Mouse (Mus musculus) bone marrow macrophage, adult 2 months (primary cell): ENCODE measurements around the gene Nup153. TPM values are rescaled to one million over a fixed set of nuclear protein-coding genes. Genes with fewer than 3 reads are reported as not detected.

Experiments
- H3K27ac ChIP-seq: 2 replicates; pipeline ENCODE4 v1.5.1; 2012; ENCODE audit warnings: low read depth, low read length; ENCODE audit not compliant: insufficient read depth
- H3K4me1 ChIP-seq: 2 replicates; pipeline ENCODE4 v1.6.1; 2012; ENCODE audit warnings: low read length; ENCODE audit not compliant: control insufficient read depth, insufficient read depth
- H3K4me3 ChIP-seq: 2 replicates; pipeline ENCODE4 v1.5.1; 2012; ENCODE audit warnings: mild to moderate bottlenecking, low read length, moderate library complexity; ENCODE audit not compliant: insufficient read depth
- CTCF ChIP-seq: IDR thresholded peaks from 2 replicates; pipeline ENCODE4 v1.5.1; 2012; ENCODE audit warnings: low read depth, mild to moderate bottlenecking, low read length, moderate library complexity
- POLR2A ChIP-seq: IDR thresholded peaks from 2 replicates; pipeline ENCODE4 v1.6.1; 2012; ENCODE audit warnings: mild to moderate bottlenecking, low read depth, low read length, borderline replicate concordance
- polyA plus RNA-seq: library from polyadenylated mRNA; stranded (reverse); fragments of >200 nt; gene quantifications from 2 replicates; pipeline ENCODE4 v1.2.4, GENCODE M21; 2012; ENCODE audit not compliant: missing spikeins, insufficient read depth, insufficient read length

Gene Nup153
- polyA plus RNA-seq, 1 experiment: 37.6 TPM

- no peak for TF ChIP-seq POLR2A
- no peak for TF ChIP-seq CTCF
- Histone ChIP-seq H3K4me3 (no peak overlapping the region), H3K27ac (no peak overlapping the region), H3K4me1 (peaks cover 7% of the 10 kb centered on the region)
Measured at GRCm38 (mm10) chr13:46713486-46713885, 14.3 kb downstream of the Nup153 start.

- peaks cover 13% of the 10 kb centered on the region for H3K4me1 ChIP-seq
- no peak for TF ChIP-seq POLR2A
- no peak for TF ChIP-seq CTCF
- no peak overlapping the region for H3K4me3 ChIP-seq
- no peak overlapping the region for H3K27ac ChIP-seq
Measured at GRCm38 (mm10) chr13:46703138-46703537, 24.6 kb downstream of the Nup153 start.

GRCm38 (mm10) chr13:46701486-46701885, 26.3 kb downstream of the Nup153 start:
- H3K4me3 ChIP-seq: no peak overlapping the region
- peaks cover 16% of the 10 kb centered on the region for H3K4me1 ChIP-seq
- no peak overlapping the region; the same call in 1 of the 2 replicates for H3K27ac ChIP-seq
- no peak for TF ChIP-seq CTCF
- TF ChIP-seq POLR2A: no peak

- no peak for TF ChIP-seq POLR2A
- TF ChIP-seq CTCF: no peak
- H3K4me3 ChIP-seq: no peak overlapping the region
Measured at GRCm38 (mm10) chr13:46699372-46699771, 28.4 kb downstream of the Nup153 start.

GRCm38 (mm10) chr13:46696788-46697187, 31.0 kb downstream of the Nup153 start:
- no peak overlapping the region for H3K27ac ChIP-seq
- no peak overlapping the region for H3K4me3 ChIP-seq
- TF ChIP-seq CTCF (no peak), POLR2A (no peak)
- peaks cover 9% of the 10 kb centered on the region for H3K4me1 ChIP-seq

More at GRCm38 (mm10) chr13:46699372-46699771, 28.4 kb downstream of the Nup153 start:
- no peak overlapping the region for H3K27ac ChIP-seq
- peaks cover 16% of the 10 kb centered on the region for H3K4me1 ChIP-seq

GRCm38 (mm10) chr13:46695932-46696331, 31.8 kb downstream of the Nup153 start:
- Histone ChIP-seq H3K27ac (no peak overlapping the region), H3K4me3 (no peak overlapping the region), H3K4me1 (peaks cover 6% of the 10 kb centered on the region; the same call in 1 of the 2 replicates)
- TF ChIP-seq POLR2A (no peak), CTCF (no peak)

- Histone ChIP-seq H3K27ac (no peak overlapping the region), H3K4me3 (no peak overlapping the region), H3K4me1 (peaks cover 6% of the 10 kb centered on the region; the same call in 1 of the 2 replicates)
- no peak for TF ChIP-seq POLR2A
- no peak for TF ChIP-seq CTCF
Measured at GRCm38 (mm10) chr13:46695296-46695908, 32.3 kb downstream of the Nup153 start.

GRCm38 (mm10) chr13:46690559-46691241, 37.0 kb downstream of the Nup153 start:
- Histone ChIP-seq H3K27ac (no peak overlapping the region), H3K4me3 (no peak overlapping the region), H3K4me1 (no peaks in the 10 kb centered on the region)
- TF ChIP-seq POLR2A (no peak), CTCF (no peak)

GRCm38 (mm10) chr13:46683370-46683769, 44.4 kb downstream of the Nup153 start:
- Histone ChIP-seq H3K4me3 (no peak overlapping the region), H3K4me1 (no peaks in the 10 kb centered on the region), H3K27ac (no peak overlapping the region)
- no peak for TF ChIP-seq CTCF

- TF ChIP-seq POLR2A: no peak
- TF ChIP-seq CTCF: no peak
- Histone ChIP-seq H3K27ac (no peak overlapping the region), H3K4me1 (no peaks in the 10 kb centered on the region), H3K4me3 (no peak overlapping the region)
Measured at GRCm38 (mm10) chr13:46682921-46683320, 44.8 kb downstream of the Nup153 start.

GRCm38 (mm10) chr13:46677721-46678120, 50.0 kb downstream of the Nup153 start:
- H3K4me1 ChIP-seq: peaks cover 8% of the 10 kb centered on the region
- H3K4me3 ChIP-seq: no peak overlapping the region
- no peak for TF ChIP-seq POLR2A
- no peak for TF ChIP-seq CTCF
- H3K27ac ChIP-seq: no peak overlapping the region
